ENCODE assay signal across 8 mouse cellular contexts in the genomic region with DNA sequence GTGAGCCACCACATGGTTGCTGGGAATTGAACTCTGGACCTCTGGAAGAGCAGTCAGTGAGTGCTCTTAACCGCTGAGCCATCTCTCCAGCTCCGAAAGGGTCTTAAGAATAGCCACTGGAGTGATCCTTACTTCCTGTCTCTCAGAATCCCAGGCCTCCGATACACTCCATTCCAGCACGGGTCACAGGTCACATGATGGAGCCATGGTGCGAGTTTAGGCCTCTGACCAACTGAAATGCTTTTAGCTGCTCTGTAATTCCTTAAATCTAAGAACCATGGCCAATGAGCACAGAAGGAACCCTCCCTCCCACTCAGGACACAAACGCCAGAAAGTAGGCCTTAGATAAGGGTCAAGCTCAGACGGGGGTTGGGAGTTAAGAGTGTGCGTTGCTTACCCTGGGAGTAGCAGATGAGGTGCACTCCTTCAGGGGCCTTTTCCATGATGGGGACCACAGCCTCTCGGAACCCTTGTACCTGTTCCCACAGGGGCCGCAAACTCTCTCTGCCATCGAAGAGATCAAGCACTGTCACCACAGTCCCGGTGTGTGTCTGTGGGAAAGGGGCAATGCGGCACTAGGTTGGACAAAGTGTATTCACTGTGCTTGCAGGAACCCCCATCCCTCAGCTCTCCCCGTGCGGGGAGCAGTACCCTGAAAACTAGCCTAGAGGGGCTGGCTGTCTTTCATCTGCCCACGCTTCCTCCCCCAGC. TPM values are rescaled to one million over a fixed set of nuclear protein-coding genes. Genes with fewer than 3 reads are reported as not detected.
DNase-seq lines count a peak whose midpoint lies in the region; ATAC-seq and TF ChIP-seq lines count a peak whose summit lies in the region.

No protein-coding gene starts in this region.

- 0 out of 2 replicates have a peak overlapping the region, but pooled peaks have one; percentile 76 for H3K27ac ChIP-seq in heart, embryonic 11.5 days (ENCODE audit: low read depth, low read length)
- no peak overlapping the region for H3K27ac ChIP-seq in ES-E14 (ENCODE audit: insufficient read depth, low read depth, low read length, poor library complexity, severe bottlenecking)
- H3K27ac ChIP-seq in forebrain, embryonic 16.5 days (ENCODE audit: low read length) = peak overlapping the region; percentile 82; the same call in 1 of the 2 replicates
- peak overlapping the region; percentile 77; the same call in 1 of the 2 replicates for H3K27ac ChIP-seq in liver, embryonic 15.5 days (replicated peaks)

- H3K36me3 ChIP-seq in heart, embryonic 11.5 days (ENCODE audit: control insufficient read depth, insufficient read depth, low read length) = peaks cover 5% of the 10 kb centered on the region
- peaks cover 6% of the 10 kb centered on the region; the same call in 1 of the 2 replicates for H3K36me3 ChIP-seq in ES-E14 (ENCODE audit: control insufficient read depth, insufficient read depth, low read length, poor library complexity, severe bottlenecking)
- peaks cover 5% of the 10 kb centered on the region; the same call in 1 of the 2 replicates for H3K36me3 ChIP-seq in forebrain, embryonic 16.5 days (ENCODE audit: control insufficient read depth, insufficient read depth)
- peaks cover 23% of the 10 kb centered on the region for H3K36me3 ChIP-seq in liver, embryonic 15.5 days (replicated peaks)

- no peaks in the 10 kb centered on the region for H3K9me3 ChIP-seq in heart, embryonic 11.5 days (replicated peaks; ENCODE audit: control insufficient read depth, low read length)
- H3K9me3 ChIP-seq in ES-E14 (ENCODE audit: control insufficient read depth, insufficient read depth, low read depth, low read length) = no peaks in the 10 kb centered on the region
- no peaks in the 10 kb centered on the region for H3K9me3 ChIP-seq in forebrain, embryonic 16.5 days (ENCODE audit: control insufficient read depth, low read length)
- no peaks in the 10 kb centered on the region for H3K9me3 ChIP-seq in liver, embryonic 15.5 days (replicated peaks)

- peaks cover 24% of the 10 kb centered on the region for H3K27me3 ChIP-seq in heart, embryonic 11.5 days (ENCODE audit: control insufficient read depth, insufficient read depth, low read length)
- peaks cover 10% of the 10 kb centered on the region for H3K27me3 ChIP-seq in forebrain, embryonic 16.5 days (replicated peaks; ENCODE audit: control insufficient read depth, insufficient read depth, low read length)
- H3K27me3 ChIP-seq in liver, embryonic 15.5 days = peaks cover 39% of the 10 kb centered on the region

- H3K9ac ChIP-seq in heart, embryonic 11.5 days (ENCODE audit: low read depth, low read length) = peak overlapping the region; percentile 85
- peak overlapping the region; percentile 69 for H3K9ac ChIP-seq in ES-E14 (ENCODE audit: insufficient read depth, low read depth, low read length, poor library complexity, severe bottlenecking)
- peak overlapping the region; percentile 65 for H3K9ac ChIP-seq in forebrain, embryonic 16.5 days (replicated peaks; ENCODE audit: low read depth, low read length)
- peak overlapping the region; percentile 68 for H3K9ac ChIP-seq in liver, embryonic 15.5 days

- no peak for ATAC-seq in heart, embryonic 11.5 days (replicated peaks; ENCODE audit: insufficient number of reproducible peaks, low FRiP score, low TSS enrichment)
- ATAC-seq in forebrain, embryonic 16.5 days = no peak
- ATAC-seq in liver, embryonic 15.5 days (ENCODE audit: insufficient read depth) = no peak

- peaks cover 27% of the 10 kb centered on the region for H3K4me1 ChIP-seq in heart, embryonic 11.5 days (ENCODE audit: control insufficient read depth, insufficient read depth, low read length)
- H3K4me1 ChIP-seq in ES-E14 (ENCODE audit: control insufficient read depth in 2 of 2, insufficient read depth in 2 of 2, low read length in 2 of 2, poor library complexity in 1 of 2) = peaks cover 6 to 26% of the 10 kb centered on the region in 2 experiments; a peak in 3 of 4 replicates
- peaks cover 46% of the 10 kb centered on the region for H3K4me1 ChIP-seq in forebrain, embryonic 16.5 days (replicated peaks; ENCODE audit: control insufficient read depth, insufficient read depth, low read length)
- peaks cover 64% of the 10 kb centered on the region for H3K4me1 ChIP-seq in liver, embryonic 15.5 days (replicated peaks)

- WGBS in heart, embryonic 11.5 days (ENCODE audit: insufficient replicate concordance) = 44% methylated on average over 16 of the region's 16 CpGs
- 49% methylated on average over 16 of the region's 16 CpGs for WGBS in forebrain, embryonic 16.5 days
- 46% methylated on average over 16 of the region's 16 CpGs for WGBS in liver, embryonic 15.5 days (ENCODE audit: insufficient replicate concordance)

- peak overlapping the region; percentile 90 for H3K4me2 ChIP-seq in heart, embryonic 11.5 days
- H3K4me2 ChIP-seq in forebrain, embryonic 16.5 days (ENCODE audit: low read length) = peak overlapping the region; percentile 89
- H3K4me2 ChIP-seq in liver, embryonic 15.5 days = peak overlapping the region; percentile 89

- intact Hi-C loops in heart, postnatal 36 days (cut with DNase I) = no loop called here

- in situ Hi-C loops in ES-E14 (cut with MboI; ENCODE audit: low sequenced_read_pairs in 2 of 2, unreplicated experiment in 2 of 2) = no loop called here

- no peak for DNase-seq in heart, postnatal 36 days
- no peak for DNase-seq in ES-E14 (ENCODE audit: low read depth, low spot score)
- no peak for DNase-seq in ovary, adult 18-20 months (ENCODE audit: low spot score)
- DNase-seq in natural killer cell, adult 2 months (ENCODE audit: low spot score in 2 of 2) = no peak
- no peak for DNase-seq in spleen, adult 18-20 months

- peak overlapping the region; percentile 80 for H3K4me3 ChIP-seq in heart, embryonic 11.5 days (ENCODE audit: low read depth, low read length)
- peak overlapping the region; percentile 67 to 80 for H3K4me3 ChIP-seq in ES-E14 (ENCODE audit: insufficient read depth in 1 of 2, low read depth in 1 of 2, low read length in 2 of 2, poor library complexity in 1 of 2, severe bottlenecking in 1 of 2)
- H3K4me3 ChIP-seq in forebrain, embryonic 16.5 days (replicated peaks; ENCODE audit: low read length) = peak overlapping the region; percentile 69
- H3K4me3 ChIP-seq in liver, embryonic 15.5 days (replicated peaks) = peak overlapping the region; percentile 66

TF ChIP-seq in ES-E14, 5 proteins besides CTCF, POLR2A, EP300 and RAD21:
- TF ChIP-seq ZNF384 (IDR thresholded peaks at IDR 0.05; ENCODE audit: low read depth, low read length) = no peak
- no peak for TF ChIP-seq MAFK (IDR thresholded peaks at IDR 0.05; ENCODE audit: insufficient read depth, low read depth, low read length)
- no peak for TF ChIP-seq ZC3H11A (IDR thresholded peaks at IDR 0.05; ENCODE audit: borderline replicate concordance, low read depth, low read length)
- no peak for TF ChIP-seq CHD2 (IDR thresholded peaks at IDR 0.05; ENCODE audit: low read depth, low read length)

RNA-seq across cellular contexts. Expression of gene Ppt2, which starts 2.1 kb away (rescaled TPM):
- 31.7 and 34.3 TPM in 2 replicates for polyA plus RNA-seq in heart, embryonic 11.5 days (2014; fragmentation: Nextera tagmentation; extraction: Ambion mirVana)
- total RNA-seq in heart, postnatal 36 days (2021) = 10 to 100 TPM; 54.4 to 55.5 TPM
- 13.6 and 26.4 TPM in 2 replicates for total RNA-seq in ES-E14 (2012; rRNA removed)
- polyA plus RNA-seq in forebrain, embryonic 16.5 days (2015; fragmentation: Nextera tagmentation; extraction: Ambion mirVana) = 16.2 and 17.7 TPM in 2 replicates
- 10.7 and 10.8 TPM in 2 replicates for polyA plus RNA-seq in liver, embryonic 15.5 days (2015; fragmentation: Nextera tagmentation; extraction: Ambion mirVana)

RNA-seq across cellular contexts. Expression of gene Prrt1, which starts 3.1 kb away (rescaled TPM):
- polyA plus RNA-seq in heart, embryonic 11.5 days (2014; fragmentation: Nextera tagmentation; extraction: Ambion mirVana) = not detected in 2 replicates
- total RNA-seq in heart, postnatal 36 days (2021) = 1 to 10 TPM; 1.4 to 1.7 TPM
- 0.13 and 0.16 TPM in 2 replicates for total RNA-seq in ES-E14 (2012; rRNA removed)
- 5.0 and 10.4 TPM in 2 replicates for polyA plus RNA-seq in forebrain, embryonic 16.5 days (2015; fragmentation: Nextera tagmentation; extraction: Ambion mirVana)
- not detected in 2 replicates for polyA plus RNA-seq in liver, embryonic 15.5 days (2015; fragmentation: Nextera tagmentation; extraction: Ambion mirVana)

RNA-seq across cellular contexts. Expression of gene Egfl8, which starts 10.4 kb away (rescaled TPM):
- polyA plus RNA-seq in heart, embryonic 11.5 days (2014; fragmentation: Nextera tagmentation; extraction: Ambion mirVana) = 0.82 and 0.90 TPM in 2 replicates
- total RNA-seq in heart, postnatal 36 days (2021) = 1 to 10 TPM; 1.5 to 2.5 TPM
- total RNA-seq in ES-E14 (2012; rRNA removed) = 1.0 and 2.0 TPM in 2 replicates
- polyA plus RNA-seq in forebrain, embryonic 16.5 days (2015; fragmentation: Nextera tagmentation; extraction: Ambion mirVana) = 7.0 and 7.5 TPM in 2 replicates
- polyA plus RNA-seq in liver, embryonic 15.5 days (2015; fragmentation: Nextera tagmentation; extraction: Ambion mirVana) = 0.20 and 0.33 TPM in 2 replicates

RNA-seq across cellular contexts. Expression of gene Fkbpl, which starts 18.3 kb away (rescaled TPM):
- 10.9 and 11.4 TPM in 2 replicates for polyA plus RNA-seq in heart, embryonic 11.5 days (2014; fragmentation: Nextera tagmentation; extraction: Ambion mirVana)
- total RNA-seq in heart, postnatal 36 days (2021) = 1 to 10 TPM; 6.9 to 9.9 TPM
- total RNA-seq in ES-E14 (2012; rRNA removed) = 4.4 and 7.5 TPM in 2 replicates
- polyA plus RNA-seq in forebrain, embryonic 16.5 days (2015; fragmentation: Nextera tagmentation; extraction: Ambion mirVana) = 14.6 and 16.7 TPM in 2 replicates
- polyA plus RNA-seq in liver, embryonic 15.5 days (2015; fragmentation: Nextera tagmentation; extraction: Ambion mirVana) = 4.0 and 5.0 TPM in 2 replicates

RNA-seq across cellular contexts. Expression of gene Atf6b, which starts 20.7 kb away (rescaled TPM):
- polyA plus RNA-seq in heart, embryonic 11.5 days (2014; fragmentation: Nextera tagmentation; extraction: Ambion mirVana) = 41.0 and 49.8 TPM in 2 replicates
- total RNA-seq in heart, postnatal 36 days (2021) = 10 to 100 TPM; 15.3 to 16.1 TPM
- 55.7 and 86.7 TPM in 2 replicates for total RNA-seq in ES-E14 (2012; rRNA removed)
- polyA plus RNA-seq in forebrain, embryonic 16.5 days (2015; fragmentation: Nextera tagmentation; extraction: Ambion mirVana) = 111 and 119 TPM in 2 replicates
- 19.9 and 21.2 TPM in 2 replicates for polyA plus RNA-seq in liver, embryonic 15.5 days (2015; fragmentation: Nextera tagmentation; extraction: Ambion mirVana)
